ENCODE assay signal across 21 mouse cellular contexts in genomic region chr10:59172539-59172938, GRCm38 (mm10). TPM values are rescaled to one million over a fixed set of nuclear protein-coding genes. Genes with fewer than 3 reads are reported as not detected.
DNase-seq lines count a peak whose midpoint lies in the region; ATAC-seq and TF ChIP-seq lines count a peak whose summit lies in the region.
"Had no signal": no experiment of that assay in that cellular context is flagged by ENCODE, and none has a peak within 500 bp of the region (broad histone marks: within the 10 kb centered on the region; RNA-seq: fewer than 3 reads in every experiment).

No protein-coding gene starts in this region.

- ATAC-seq in kidney, embryonic 16.5 days (ENCODE audit: low FRiP score, low TSS enrichment): no peak
- no peak for ATAC-seq in liver, postnatal 0 days
- no peak for ATAC-seq in liver, embryonic 11.5 days (replicated peaks; ENCODE audit: low FRiP score)
- ATAC-seq: forebrain, embryonic 15.5 days had no signal

- H3K4me2 ChIP-seq in kidney, embryonic 16.5 days (replicated peaks; ENCODE audit: low read depth, low read length): no peak overlapping the region
- no peak overlapping the region for H3K4me2 ChIP-seq in liver, postnatal 0 days (ENCODE audit: low read depth, low read length)
- no peak overlapping the region for H3K4me2 ChIP-seq in liver, embryonic 11.5 days
- H3K4me2 ChIP-seq: embryonic facial prominence, embryonic 15.5 days; forebrain, embryonic 15.5 days; heart, embryonic 13.5 days; hindbrain, embryonic 15.5 days had no signal

- TF ChIP-seq POLR2A in kidney, adult 2 months (IDR thresholded peaks at IDR 0.05; ENCODE audit: low read depth, low read length): no peak

- H3K4me3 ChIP-seq in kidney, adult 2 months (ENCODE audit: insufficient read depth, low read depth, low read length): no peak overlapping the region
- no peak overlapping the region for H3K4me3 ChIP-seq in kidney, embryonic 16.5 days (ENCODE audit: low read length)
- H3K4me3 ChIP-seq in liver, postnatal 0 days (ENCODE audit: low read depth, low read length): no peak overlapping the region
- H3K4me3 ChIP-seq in liver, embryonic 11.5 days (ENCODE audit: low read depth, low read length): no peak overlapping the region
- H3K4me3 ChIP-seq: embryonic facial prominence, embryonic 15.5 days; erythroblast, embryonic 14.5 days; forebrain, embryonic 10.5 days; forebrain, embryonic 15.5 days; heart, embryonic 13.5 days; hindbrain, embryonic 15.5 days had no signal

- no peaks in the 10 kb centered on the region for H3K27me3 ChIP-seq in kidney, adult 2 months (replicated peaks; ENCODE audit: control insufficient read depth, insufficient read depth, low read length)
- H3K27me3 ChIP-seq in kidney, embryonic 16.5 days (ENCODE audit: insufficient read depth, low read length): no peaks in the 10 kb centered on the region
- no peaks in the 10 kb centered on the region for H3K27me3 ChIP-seq in liver, postnatal 0 days (ENCODE audit: insufficient read depth, low read length)
- H3K27me3 ChIP-seq in liver, embryonic 11.5 days (replicated peaks; ENCODE audit: control insufficient read depth, insufficient read depth, low read length): no peaks in the 10 kb centered on the region
- H3K27me3 ChIP-seq: embryonic facial prominence, embryonic 15.5 days; forebrain, embryonic 15.5 days; heart, embryonic 13.5 days; hindbrain, embryonic 15.5 days had no signal

- no peak overlapping the region for H3K9ac ChIP-seq in kidney, embryonic 16.5 days (replicated peaks; ENCODE audit: low read length)
- no peak overlapping the region for H3K9ac ChIP-seq in liver, postnatal 0 days (replicated peaks)
- no peak overlapping the region for H3K9ac ChIP-seq in liver, embryonic 11.5 days (ENCODE audit: low read depth, low read length)
- H3K9ac ChIP-seq: embryonic facial prominence, embryonic 15.5 days; forebrain, embryonic 15.5 days; heart, embryonic 13.5 days; hindbrain, embryonic 15.5 days had no signal

- no peaks in the 10 kb centered on the region for H3K9me3 ChIP-seq in kidney, embryonic 16.5 days (ENCODE audit: low read length)
- no peaks in the 10 kb centered on the region for H3K9me3 ChIP-seq in liver, postnatal 0 days (ENCODE audit: low read length)
- no peaks in the 10 kb centered on the region for H3K9me3 ChIP-seq in liver, embryonic 11.5 days (ENCODE audit: control insufficient read depth, low read length)
- H3K9me3 ChIP-seq: embryonic facial prominence, embryonic 15.5 days; forebrain, embryonic 10.5 days; forebrain, embryonic 15.5 days; heart, embryonic 13.5 days; hindbrain, embryonic 15.5 days had no signal

- TF ChIP-seq CTCF in kidney, adult 2 months (conservative IDR thresholded peaks at IDR 0.05; ENCODE audit: insufficient read depth, insufficient read length, low read depth, low read length): no peak
- peak; percentile 8; the same call in 1 of the 2 replicates for TF ChIP-seq CTCF in liver, postnatal 0 days (IDR thresholded peaks at IDR 0.05; ENCODE audit: low read depth)

- TF ChIP-seq EP300 in liver, postnatal 0 days (IDR thresholded peaks at IDR 0.05; ENCODE audit: low read depth): no peak

- peak; percentile 11 for DNase-seq in kidney, adult 2 months
- no peak for DNase-seq in liver, postnatal 0 days
- no peak for DNase-seq in liver, embryonic 11.5 days (ENCODE audit: low spot score)
- DNase-seq in A20 (ENCODE audit: low read depth, low spot score) (peak; percentile 28), NIH3T3 (ENCODE audit: low read depth) (peak; percentile 20)
- DNase-seq in thymus, postnatal 25 days: no peak
- DNase-seq in adrenal gland, adult 18-20 months (ENCODE audit: low spot score in 2 of 2): no peak
- DNase-seq: adrenal gland, postnatal 10 days; cerebellum, adult 11 months; cerebellum, adult 8-10 months; cerebellum, postnatal 14 days; embryo, embryonic 11 days; gastrocnemius, postnatal 10 days; heart, postnatal 36 days had no signal

- no peaks in the 10 kb centered on the region for H3K4me1 ChIP-seq in kidney, adult 2 months (ENCODE audit: control insufficient read depth, insufficient read depth, low read length)
- H3K4me1 ChIP-seq in kidney, embryonic 16.5 days (ENCODE audit: insufficient read depth, low read length): no peaks in the 10 kb centered on the region
- no peaks in the 10 kb centered on the region for H3K4me1 ChIP-seq in liver, postnatal 0 days (ENCODE audit: insufficient read depth)
- no peaks in the 10 kb centered on the region for H3K4me1 ChIP-seq in liver, embryonic 11.5 days (replicated peaks; ENCODE audit: control insufficient read depth, insufficient read depth, low read length)
- H3K4me1 ChIP-seq: embryonic facial prominence, embryonic 15.5 days; forebrain, embryonic 10.5 days; forebrain, embryonic 15.5 days; heart, embryonic 13.5 days; hindbrain, embryonic 15.5 days had no signal

- no peak overlapping the region for H3K27ac ChIP-seq in kidney, adult 2 months (ENCODE audit: insufficient read depth, low read depth, low read length)
- no peak overlapping the region for H3K27ac ChIP-seq in kidney, embryonic 16.5 days (ENCODE audit: low read length)
- no peak overlapping the region for H3K27ac ChIP-seq in liver, postnatal 0 days (ENCODE audit: low read depth)
- H3K27ac ChIP-seq in liver, embryonic 11.5 days (ENCODE audit: low read depth, low read length): no peak overlapping the region
- H3K27ac ChIP-seq: embryonic facial prominence, embryonic 15.5 days; forebrain, embryonic 10.5 days; forebrain, embryonic 15.5 days; heart, embryonic 13.5 days; hindbrain, embryonic 15.5 days had no signal

- H3K36me3 ChIP-seq in kidney, adult 2 months (ENCODE audit: control insufficient read depth, insufficient read depth, low read length): no peaks in the 10 kb centered on the region
- 0 out of 2 replicates have a peak, but pooled peaks cover 3% of the 10 kb centered on the region for H3K36me3 ChIP-seq in kidney, embryonic 16.5 days (ENCODE audit: insufficient read depth, low read length)
- peaks cover 7% of the 10 kb centered on the region for H3K36me3 ChIP-seq in liver, postnatal 0 days (replicated peaks; ENCODE audit: insufficient read depth, low read length)
- H3K36me3 ChIP-seq in liver, embryonic 11.5 days (ENCODE audit: control insufficient read depth, insufficient read depth, low read length): no peaks in the 10 kb centered on the region; the same call in 1 of the 2 replicates
- H3K36me3 ChIP-seq: hindbrain, embryonic 15.5 days had no signal

- 91% methylated on average over 1 of the region's 1 CpGs for WGBS in kidney, adult 2 months
- WGBS in kidney, embryonic 16.5 days: 94% methylated on average over 1 of the region's 1 CpGs
- 76% methylated on average over 1 of the region's 1 CpGs for WGBS in liver, postnatal 0 days (ENCODE audit: insufficient replicate concordance)
- 83% methylated on average over 1 of the region's 1 CpGs for WGBS in liver, embryonic 11.5 days

RNA-seq across cellular contexts. Expression of gene Sept10, which starts 49.1 kb away (rescaled TPM):
- polyA plus RNA-seq in kidney, adult 2 months (2012; rRNA removed): 8.1 and 9.1 TPM in 2 replicates
- 46.3 and 48.6 TPM in 2 replicates for polyA plus RNA-seq in kidney, embryonic 16.5 days (2015; fragmentation: Nextera tagmentation; extraction: Ambion mirVana)
- polyA plus RNA-seq in liver, postnatal 0 days (2015; fragmentation: Nextera tagmentation; extraction: Ambion mirVana): 11.6 and 11.8 TPM in 2 replicates
- polyA plus RNA-seq in liver, embryonic 11.5 days (2014; fragmentation: Nextera tagmentation; extraction: Ambion mirVana): 28.4 and 30.9 TPM in 2 replicates
- 10 to 100 TPM; 36.5 to 38.8 TPM for total RNA-seq in adrenal gland, adult 18-20 months (2021)
- polyA plus RNA-seq: erythroblast, embryonic 14.5 days had no signal

RNA-seq across cellular contexts. Expression of gene Sowahc, which starts 49.2 kb away (rescaled TPM):
- polyA plus RNA-seq in kidney, adult 2 months (2012; rRNA removed): 4.3 and 4.6 TPM in 2 replicates
- 11.4 and 11.7 TPM in 2 replicates for polyA plus RNA-seq in kidney, embryonic 16.5 days (2015; fragmentation: Nextera tagmentation; extraction: Ambion mirVana)
- polyA plus RNA-seq in liver, postnatal 0 days (2015; fragmentation: Nextera tagmentation; extraction: Ambion mirVana): 1.3 and 1.6 TPM in 2 replicates
- 3.6 and 4.5 TPM in 2 replicates for polyA plus RNA-seq in liver, embryonic 11.5 days (2014; fragmentation: Nextera tagmentation; extraction: Ambion mirVana)
- total RNA-seq in adrenal gland, adult 18-20 months (2021): 10 to 100 TPM; 34.8 to 56.6 TPM
- polyA plus RNA-seq: erythroblast, embryonic 14.5 days had no signal

Comparison
In these comparisons a context has a peak if more than half of its experiments do, and no peak if none do; other contexts are left out.
1. DNase-seq: peak in kidney, adult 2 months (single experiment), A20 (single experiment) and NIH3T3 (single experiment); none in liver, postnatal 0 days (single experiment), liver, embryonic 11.5 days (single experiment), thymus, postnatal 25 days (single experiment) and adrenal gland, adult 18-20 months (0 of 2).